Mouse (Mus musculus): Measurements from ENCODE around the gene Usp29. TPM values are rescaled to one million over a fixed set of nuclear protein-coding genes. Genes with fewer than 3 reads are reported as not detected.
A peak's percentile ranks its signal among the peaks of the same experiment; 100 is the strongest.

Gene Usp29
- total and polyA plus RNA-seq, 2 experiments from 2014 or later, result 43.3 to 101 TPM

DNA sequence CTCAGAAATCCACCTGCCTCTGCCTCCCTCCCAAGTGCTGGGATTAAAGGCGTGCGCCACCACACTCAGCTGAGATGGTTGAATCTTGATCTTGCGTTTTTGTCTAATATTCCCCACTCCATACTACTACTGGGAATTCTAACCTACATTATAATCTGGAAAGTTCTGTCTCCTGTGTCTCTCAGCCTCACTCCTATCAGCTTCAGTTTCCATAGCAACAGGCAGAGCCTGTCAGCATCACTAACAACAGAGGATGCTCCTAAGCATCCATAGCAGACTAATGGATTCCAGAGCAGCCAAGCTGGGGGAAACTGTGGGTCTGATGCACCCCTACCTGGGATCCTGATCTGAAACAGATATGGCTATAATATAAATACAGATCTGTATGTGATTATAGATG, 193.1 kb downstream of the Usp29 start:
- peak overlapping the region; percentile 57 for H3K27ac ChIP-seq (ENCODE audit: low read depth, low read length)
- H3K9me3 ChIP-seq (ENCODE audit: low read length), result no peaks in the 10 kb centered on the region

GRCm38 (mm10) chr7:6925926-6926730, 195.8 kb downstream of the Usp29 start:
- H3K9ac ChIP-seq (replicated peaks; ENCODE audit: low read length, poor library complexity, severe bottlenecking), result no peak overlapping the region
- H3K4me1 ChIP-seq (ENCODE audit: insufficient read depth, low read length), result peaks cover 5% of the 10 kb centered on the region
- H3K27ac ChIP-seq (ENCODE audit: low read depth, low read length), result peak overlapping the region; percentile 65
- 34% methylated on average over 7 of the region's 7 CpGs for WGBS
- 0 out of 2 replicates have a peak overlapping the region, but pooled peaks have one; percentile 2 for H3K4me2 ChIP-seq (ENCODE audit: low read depth, low read length, poor library complexity, severe bottlenecking)
- no peak for TF ChIP-seq CTCF (IDR thresholded peaks at IDR 0.05)
- no peaks in the 10 kb centered on the region for H3K27me3 ChIP-seq (ENCODE audit: insufficient read depth, low read length)
- H3K36me3 ChIP-seq (ENCODE audit: insufficient read depth, low read length), result no peaks in the 10 kb centered on the region
- no peak overlapping the region for H3K4me3 ChIP-seq (ENCODE audit: low read depth, low read length)
- H3K9me3 ChIP-seq (ENCODE audit: low read length), result no peaks in the 10 kb centered on the region
- ATAC-seq (ENCODE audit: low FRiP score), result peak; percentile 47; the same call in 1 of the 2 replicates
- DNase-seq (ENCODE audit: low spot score), result peak; percentile 33

More for the DNA sequence above, 193.1 kb downstream of the Usp29 start:
- H3K4me2 ChIP-seq (ENCODE audit: low read depth, low read length, poor library complexity, severe bottlenecking), result no peak overlapping the region
- H3K4me3 ChIP-seq (ENCODE audit: low read depth, low read length), result no peak overlapping the region
- H3K27me3 ChIP-seq (ENCODE audit: insufficient read depth, low read length), result no peaks in the 10 kb centered on the region
- WGBS, result 52% methylated on average over 3 of the region's 3 CpGs
- no peak overlapping the region for H3K9ac ChIP-seq (replicated peaks; ENCODE audit: low read length, poor library complexity, severe bottlenecking)
- ATAC-seq (ENCODE audit: low FRiP score), result peak; percentile 62; the same call in 1 of the 2 replicates
- peak; percentile 74 for DNase-seq (ENCODE audit: low spot score)
- peaks cover 5% of the 10 kb centered on the region for H3K4me1 ChIP-seq (ENCODE audit: insufficient read depth, low read length)
- no peak for TF ChIP-seq CTCF (IDR thresholded peaks at IDR 0.05)
- no peaks in the 10 kb centered on the region for H3K36me3 ChIP-seq (ENCODE audit: insufficient read depth, low read length)

GRCm38 (mm10) chr7:6926731-6926995, 196.3 kb downstream of the Usp29 start:
- H3K27ac ChIP-seq (ENCODE audit: low read depth, low read length), result peak overlapping the region; percentile 65
- no peak overlapping the region for H3K9ac ChIP-seq (replicated peaks; ENCODE audit: low read length, poor library complexity, severe bottlenecking)
- H3K9me3 ChIP-seq (ENCODE audit: low read length), result no peaks in the 10 kb centered on the region
- no peaks in the 10 kb centered on the region for H3K27me3 ChIP-seq (ENCODE audit: insufficient read depth, low read length)
- TF ChIP-seq CTCF (IDR thresholded peaks at IDR 0.05), result no peak
- H3K4me3 ChIP-seq (ENCODE audit: low read depth, low read length), result no peak overlapping the region
- 25% methylated on average over 4 of the region's 4 CpGs for WGBS
- H3K4me2 ChIP-seq (ENCODE audit: low read depth, low read length, poor library complexity, severe bottlenecking), result no peak overlapping the region
- ATAC-seq (ENCODE audit: low FRiP score) (no peak), DNase-seq (ENCODE audit: low spot score) (no peak)
- no peaks in the 10 kb centered on the region for H3K36me3 ChIP-seq (ENCODE audit: insufficient read depth, low read length)
- H3K4me1 ChIP-seq (ENCODE audit: insufficient read depth, low read length), result peaks cover 5% of the 10 kb centered on the region

DNA sequence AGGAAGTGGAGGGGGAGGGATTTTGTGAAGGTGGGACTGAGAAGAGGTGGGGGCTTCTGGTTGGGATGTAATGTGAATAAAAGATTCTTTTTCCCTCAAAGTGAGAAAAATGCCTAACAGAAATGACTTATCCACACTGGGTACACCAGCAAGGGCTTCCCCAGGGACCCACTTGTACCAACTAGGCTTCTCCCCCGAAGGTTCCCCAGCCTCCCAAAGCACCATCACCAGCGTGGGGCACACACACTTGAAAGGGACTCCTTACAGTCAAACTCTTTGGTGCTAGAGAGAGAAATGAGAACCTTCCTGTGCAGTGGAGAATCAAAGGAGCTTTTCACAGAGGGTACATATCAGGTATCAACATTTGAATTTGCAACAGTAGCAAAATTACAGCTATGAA, 198.9 kb downstream of the Usp29 start:
- TF ChIP-seq CTCF (IDR thresholded peaks at IDR 0.05), result no peak
- H3K36me3 ChIP-seq (ENCODE audit: insufficient read depth, low read length), result no peaks in the 10 kb centered on the region
- 61% methylated on average over 2 of the region's 2 CpGs for WGBS

DNA sequence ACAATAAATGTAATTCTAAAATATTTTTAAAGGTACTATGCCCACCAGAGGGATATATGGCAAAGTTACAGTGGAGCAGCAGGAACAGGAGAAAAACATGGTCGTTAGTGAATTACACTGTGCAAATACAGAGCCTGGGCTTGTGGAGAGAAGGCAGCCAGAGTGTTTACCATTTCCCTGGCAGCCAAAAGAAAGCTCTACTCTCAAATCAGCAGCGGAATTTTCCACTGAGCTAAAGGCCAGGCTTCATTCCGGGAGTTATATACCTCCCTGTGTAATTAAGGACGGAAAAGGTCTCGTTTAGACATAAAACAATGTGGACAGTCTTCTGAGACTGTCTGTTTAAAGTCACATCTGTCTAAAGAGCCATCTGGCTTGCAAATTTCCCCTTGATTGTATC, 204.4 kb downstream of the Usp29 start:
- no peaks in the 10 kb centered on the region for H3K9me3 ChIP-seq (ENCODE audit: low read length)
- no peak for ATAC-seq (ENCODE audit: low FRiP score)
- TF ChIP-seq CTCF (IDR thresholded peaks at IDR 0.05), result no peak

More for the DNA sequence above, 198.9 kb downstream of the Usp29 start:
- Histone ChIP-seq H3K4me1 (ENCODE audit: insufficient read depth, low read length) (peaks cover 5% of the 10 kb centered on the region), H3K4me2 (ENCODE audit: low read depth, low read length, poor library complexity, severe bottlenecking) (no peak overlapping the region), H3K27ac (ENCODE audit: low read depth, low read length) (no peak overlapping the region), H3K9ac (replicated peaks; ENCODE audit: low read length, poor library complexity, severe bottlenecking) (no peak overlapping the region), H3K4me3 (ENCODE audit: low read depth, low read length) (no peak overlapping the region), H3K9me3 (ENCODE audit: low read length) (no peaks in the 10 kb centered on the region), H3K27me3 (ENCODE audit: insufficient read depth, low read length) (no peaks in the 10 kb centered on the region)
- ATAC-seq (ENCODE audit: low FRiP score) (no peak), DNase-seq (ENCODE audit: low spot score) (no peak)

DNA sequence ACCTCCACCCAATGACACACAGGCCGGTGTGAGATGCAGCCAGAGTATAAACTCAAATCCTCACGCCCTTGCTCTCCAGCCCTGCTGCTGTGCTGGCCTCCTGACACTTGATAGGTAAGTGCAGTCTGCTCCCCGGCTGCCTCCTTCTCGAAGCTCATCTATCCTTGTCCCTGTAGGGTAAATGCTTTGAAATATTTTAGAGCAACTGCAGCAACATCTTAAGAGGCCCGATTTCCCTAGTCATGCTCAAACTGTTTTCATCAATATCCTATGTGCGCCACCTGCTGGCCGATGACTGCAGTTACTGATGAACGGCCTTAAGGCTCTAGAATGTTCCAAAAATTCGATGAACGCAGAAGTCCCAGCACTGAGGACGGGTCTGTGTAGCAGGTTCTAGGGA, 206.7 kb downstream of the Usp29 start:
- Histone ChIP-seq H3K9me3 (ENCODE audit: low read length) (no peaks in the 10 kb centered on the region), H3K27ac (ENCODE audit: low read depth, low read length) (0 out of 2 replicates have a peak overlapping the region, but pooled peaks have one; percentile 55), H3K9ac (replicated peaks; ENCODE audit: low read length, poor library complexity, severe bottlenecking) (no peak overlapping the region), H3K36me3 (ENCODE audit: insufficient read depth, low read length) (no peaks in the 10 kb centered on the region), H3K27me3 (ENCODE audit: insufficient read depth, low read length) (no peaks in the 10 kb centered on the region), H3K4me2 (ENCODE audit: low read depth, low read length, poor library complexity, severe bottlenecking) (no peak overlapping the region), H3K4me1 (ENCODE audit: insufficient read depth, low read length) (no peaks in the 10 kb centered on the region), H3K4me3 (ENCODE audit: low read depth, low read length) (no peak overlapping the region)
- WGBS, result 29% methylated on average over 11 of the region's 11 CpGs
- peak; percentile 78 for ATAC-seq (ENCODE audit: low FRiP score)
- DNase-seq (ENCODE audit: low spot score), result peak; percentile 94
- TF ChIP-seq CTCF (IDR thresholded peaks at IDR 0.05), result peak; percentile 94

More for the DNA sequence above, 204.4 kb downstream of the Usp29 start:
- H3K27ac ChIP-seq (ENCODE audit: low read depth, low read length), result no peak overlapping the region
- H3K4me3 ChIP-seq (ENCODE audit: low read depth, low read length), result no peak overlapping the region
- H3K36me3 ChIP-seq (ENCODE audit: insufficient read depth, low read length), result no peaks in the 10 kb centered on the region
- WGBS, result 67% methylated on average over 5 of the region's 5 CpGs
- no peaks in the 10 kb centered on the region for H3K4me1 ChIP-seq (ENCODE audit: insufficient read depth, low read length)
- H3K27me3 ChIP-seq (ENCODE audit: insufficient read depth, low read length), result no peaks in the 10 kb centered on the region
- no peak for DNase-seq (ENCODE audit: low spot score)
- H3K4me2 ChIP-seq (ENCODE audit: low read depth, low read length, poor library complexity, severe bottlenecking), result no peak overlapping the region
- no peak overlapping the region for H3K9ac ChIP-seq (replicated peaks; ENCODE audit: low read length, poor library complexity, severe bottlenecking)
